Mouse (Mus musculus): ENCODE measurements around the gene Apol6.

DNA sequence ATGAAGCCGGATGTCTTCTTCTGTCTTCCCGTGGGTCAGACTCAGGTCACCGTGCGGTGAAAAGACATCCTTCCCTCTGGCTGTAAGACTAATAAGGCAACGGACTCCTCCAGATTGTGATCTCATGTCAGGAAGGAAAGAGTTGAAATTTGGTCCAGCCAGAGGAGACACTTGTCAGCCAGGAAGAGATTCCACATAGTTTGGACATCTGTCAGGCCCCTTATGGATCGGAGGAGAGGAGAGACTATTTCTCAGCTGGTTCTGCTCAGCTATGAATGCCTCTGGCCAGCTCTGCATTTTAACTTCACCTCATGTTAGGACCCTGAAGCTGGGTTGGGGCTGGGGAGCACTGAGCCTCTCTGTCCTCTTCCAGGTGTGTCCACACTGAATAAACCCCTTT lies 30.1 kb upstream of the Apol6 start:
- TF ChIP-seq CTCF (IDR thresholded peaks at IDR 0.05; ENCODE audit: low read depth), result no peak
- no peak for TF ChIP-seq EP300 (IDR thresholded peaks at IDR 0.05; ENCODE audit: low read depth)

Data from liver, postnatal 0 days (tissue).